Mouse (Mus musculus): ENCODE results near the gene Snx19. TPM values are rescaled to one million over a fixed set of nuclear protein-coding genes. Genes with fewer than 3 reads are reported as not detected.

The Snx19 gene
- polyA plus RNA-seq, 1 experiment: not detected

DNA sequence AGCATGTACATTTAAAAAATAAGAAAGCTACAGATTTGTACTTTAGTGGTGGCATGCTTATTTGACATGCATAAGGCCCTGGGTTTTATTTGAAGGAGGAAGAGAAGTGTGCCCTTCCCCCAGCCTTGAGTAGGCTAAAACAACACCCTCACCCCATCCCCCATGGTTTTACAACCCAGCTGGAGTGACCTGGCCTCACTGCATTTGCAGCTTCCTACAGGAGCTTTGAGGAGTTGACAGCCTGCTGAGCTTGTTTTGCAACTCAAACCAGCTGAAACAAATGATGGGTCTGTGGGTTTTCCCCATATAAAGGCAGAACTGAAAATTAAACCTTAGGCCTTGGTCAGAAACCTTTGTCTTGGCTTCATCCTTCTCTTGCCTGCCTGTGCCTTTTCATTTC is 89.0 kb downstream of the Snx19 start:
- Histone ChIP-seq H3K4me1 (ENCODE audit: control insufficient read depth, insufficient read depth, low read length) (peaks cover 3% of the 10 kb centered on the region), H3K4me3 (ENCODE audit: insufficient read depth, low read depth, low read length) (no peak overlapping the region), H3K27ac (ENCODE audit: insufficient read depth, low read depth, low read length) (no peak overlapping the region)
- TF ChIP-seq CTCF (IDR thresholded peaks at IDR 0.05; ENCODE audit: insufficient read depth, low read depth, low read length) (no peak), POLR2A (IDR thresholded peaks at IDR 0.05; ENCODE audit: insufficient read depth, low read depth, low read length) (no peak)

Data from olfactory bulb, adult 2 months (tissue).